ENCODE assay signal across 9 mouse cellular contexts in the genomic region with DNA sequence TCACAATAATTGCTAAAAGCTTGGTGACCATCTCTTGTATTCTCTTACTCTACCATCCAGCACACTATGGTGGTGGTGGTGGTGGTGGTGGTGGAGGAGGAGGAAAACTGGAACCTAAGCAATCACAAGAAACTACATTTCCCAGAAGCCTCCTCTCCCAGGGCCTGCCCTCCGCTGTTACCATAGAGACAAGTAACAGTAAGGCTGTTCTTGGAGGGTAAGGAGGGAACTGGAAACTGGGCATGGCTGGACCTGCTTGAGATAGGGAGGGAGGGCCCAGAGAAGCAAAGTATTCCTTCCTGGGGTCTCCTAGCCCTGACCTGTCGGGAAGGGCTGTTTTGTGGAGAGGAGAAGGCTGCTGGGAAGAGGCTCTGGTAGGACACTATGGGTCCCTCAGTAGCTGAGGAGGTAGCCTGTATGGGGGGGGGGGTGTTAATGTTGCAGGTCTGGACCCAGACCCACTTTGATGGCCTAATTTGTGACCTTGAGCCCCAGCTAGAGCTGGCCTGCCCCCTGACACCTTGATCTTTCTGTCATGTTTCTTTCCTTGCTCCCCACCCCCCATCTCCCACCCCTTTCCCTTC. TPM values are rescaled to one million over a fixed set of nuclear protein-coding genes. Genes with fewer than 3 reads are reported as not detected.
DNase-seq lines count a peak whose midpoint lies in the region; ATAC-seq and TF ChIP-seq lines count a peak whose summit lies in the region.
"Had no signal": no experiment of that assay in that cellular context is flagged by ENCODE, and none has a peak within 500 bp of the region (broad histone marks: within the 10 kb centered on the region; RNA-seq: fewer than 3 reads in every experiment).

A gene (plus strand): TSS at position 177 of the 584 bp plus-strand sequence.

- H3K36me3 ChIP-seq in testis, adult 2 months (ENCODE audit: control insufficient read depth, insufficient read depth, low read length): no peaks in the 10 kb centered on the region; the same call in 1 of the 2 replicates
- no peaks in the 10 kb centered on the region for H3K36me3 ChIP-seq in liver, embryonic 13.5 days

- WGBS in liver, embryonic 13.5 days (ENCODE audit: insufficient replicate concordance): 30% methylated on average over 2 of the region's 2 CpGs
- 27% methylated on average over 2 of the region's 2 CpGs for WGBS in cerebellum, adult 2 months

- peak; percentile 13 to 16 for DNase-seq in frontal cortex, postnatal 36 days (ENCODE audit: low spot score in 2 of 2)
- DNase-seq in frontal cortex, postnatal 10 days (ENCODE audit: low spot score in 2 of 2): no peak
- no peak for DNase-seq in testis, postnatal 10 days (ENCODE audit: low spot score)
- peak; percentile 21 for DNase-seq in liver, embryonic 13.5 days
- peak; percentile 53 for DNase-seq in retina, embryonic 14.5 days (ENCODE audit: low spot score)
- DNase-seq in cerebellum, adult 2 months: no peak
- DNase-seq in thymus, postnatal 36 days: no peak

- H3K4me2 ChIP-seq in liver, embryonic 13.5 days: no peak within 1 kb of the TSS; the same call in 1 of the 2 replicates

- H3K9ac ChIP-seq in liver, embryonic 13.5 days: no peak within 1 kb of the TSS

- H3K9me3 ChIP-seq in liver, embryonic 13.5 days (replicated peaks): no peaks in the 10 kb centered on the region

- no peak for TF ChIP-seq CTCF in testis, adult 2 months (IDR thresholded peaks at IDR 0.05; ENCODE audit: control insufficient read depth, insufficient read depth, insufficient replicate concordance, low read depth, low read length)
- TF ChIP-seq CTCF in cerebellum, adult 2 months (IDR thresholded peaks at IDR 0.05; ENCODE audit: borderline replicate concordance, insufficient read depth, low read depth, low read length): no peak

- peaks cover 5% of the 10 kb centered on the region for H3K4me1 ChIP-seq in testis, adult 2 months (ENCODE audit: control insufficient read depth, insufficient read depth, low read length)
- peaks cover 52% of the 10 kb centered on the region for H3K4me1 ChIP-seq in liver, embryonic 13.5 days (replicated peaks)
- H3K4me1 ChIP-seq in cerebellum, adult 2 months (ENCODE audit: control insufficient read depth, insufficient read depth, low read length): no peaks in the 10 kb centered on the region

- peak within 1 kb of the TSS; percentile 90 for H3K4me3 ChIP-seq in testis, adult 2 months (ENCODE audit: control insufficient read depth, low read depth, low read length)
- H3K4me3 ChIP-seq in liver, embryonic 13.5 days (replicated peaks): no peak within 1 kb of the TSS
- H3K4me3 ChIP-seq in cerebellum, adult 2 months (replicated peaks; ENCODE audit: insufficient read depth, low read depth, low read length): no peak within 1 kb of the TSS

- peak within 1 kb of the TSS; percentile 66 for H3K27ac ChIP-seq in testis, adult 2 months (ENCODE audit: control insufficient read depth, insufficient read depth, low read depth, low read length)
- peak within 1 kb of the TSS; percentile 16; the same call in 1 of the 2 replicates for H3K27ac ChIP-seq in liver, embryonic 13.5 days
- no peak within 1 kb of the TSS for H3K27ac ChIP-seq in cerebellum, adult 2 months (ENCODE audit: insufficient read depth, low read length)

- peak; percentile 35; the same call in 1 of the 2 replicates for ATAC-seq in liver, embryonic 13.5 days (ENCODE audit: low read depth)

- no peaks in the 10 kb centered on the region for H3K27me3 ChIP-seq in testis, adult 2 months (ENCODE audit: control insufficient read depth, insufficient read depth, low read length)
- no peaks in the 10 kb centered on the region for H3K27me3 ChIP-seq in liver, embryonic 13.5 days
- no peaks in the 10 kb centered on the region for H3K27me3 ChIP-seq in cerebellum, adult 2 months (ENCODE audit: control insufficient read depth, insufficient read depth, low read length)

- TF ChIP-seq POLR2A in testis, adult 2 months (IDR thresholded peaks at IDR 0.05; ENCODE audit: control insufficient read depth, low read depth, low read length): peak; percentile 37; the same call in 1 of the 2 replicates
- TF ChIP-seq POLR2A in cerebellum, adult 2 months (IDR thresholded peaks at IDR 0.05; ENCODE audit: borderline replicate concordance, insufficient read depth, low read length): no peak

RNA-seq across cellular contexts. Expression of the gene that starts here (rescaled TPM):
- polyA plus RNA-seq in testis, adult 2 months (2012; rRNA removed): 82.6 and 87.3 TPM in 2 replicates
- polyA plus RNA-seq in liver, embryonic 13.5 days (2015; fragmentation: Nextera tagmentation; extraction: Ambion mirVana): 0.19 and 0.21 TPM in 2 replicates
- 2.2 and 5.1 TPM in 2 replicates for polyA plus RNA-seq in cerebellum, adult 2 months (2012; rRNA removed)
- polyA plus RNA-seq: neural tube, embryonic 11.5 days had no signal

Comparison
In these comparisons a context has a peak if more than half of its experiments do, and no peak if none do; other contexts are left out.
1. RNA of the gene that starts here (polyA plus RNA-seq): 82.6 to 87.3 TPM in testis, adult 2 months; 2.2 to 5.1 TPM in cerebellum, adult 2 months and 0.19 to 0.21 TPM in liver, embryonic 13.5 days; every median in the first group is over 10 times any median in the second.
2. DNase-seq: peak in frontal cortex, postnatal 36 days (2 of 2) and retina, embryonic 14.5 days (single experiment); none in frontal cortex, postnatal 10 days (0 of 2), testis, postnatal 10 days (single experiment), cerebellum, adult 2 months (0 of 2) and thymus, postnatal 36 days (0 of 2).
3. Peak in DNase-seq, ATAC-seq and H3K27ac ChIP-seq in liver, embryonic 13.5 days; RNA of the gene not detected or under 1 TPM.